Mouse (Mus musculus) MEL (cell line): ENCODE data around the gene Atp8b2. TPM values are rescaled to one million over a fixed set of nuclear protein-coding genes. Genes with fewer than 3 reads are reported as not detected.

Source experiments
- DNase-seq: peaks from one replicate; pipeline ENCODE4 v3.0.0; 2011; ENCODE audit warnings: low read depth, low spot score
- H3K27ac ChIP-seq: 2 replicates; pipeline ENCODE4 v1.5.1; 2012; ENCODE audit warnings: low read depth, mild to moderate bottlenecking, control low read depth, low read length, moderate library complexity; ENCODE audit not compliant: control insufficient read depth
- H3K27me3 ChIP-seq, 2 experiments: fragments of 150-350 bp in 1 of 2; sonication (generic) in 1 of 2; 2 replicates each; pipeline ENCODE4 v1.6.1; 2012; ENCODE audit warnings: low read length in 2 of 2, mild to moderate bottlenecking in 2 of 2, improper control_type of control experiment in 1 of 2, moderate library complexity in 1 of 2; ENCODE audit not compliant: insufficient read depth in 2 of 2, control insufficient read depth in 1 of 2
- H3K36me3 ChIP-seq, 2 experiments: 2 replicates each; pipeline ENCODE4 v1.6.1; 2012 to 2014; ENCODE audit warnings: low read length in 2 of 2, improper control_type of control experiment in 1 of 2, inconsistent platforms in 1 of 2, mild to moderate bottlenecking in 1 of 2; ENCODE audit not compliant: insufficient read depth in 2 of 2, control insufficient read depth in 1 of 2
- H3K4me1 ChIP-seq, 2 experiments: fragments of 150-350 bp in 1 of 2; sonication (generic) in 1 of 2; 2 replicates each; pipeline ENCODE4 v1.6.1; 2012; ENCODE audit warnings: low read length in 2 of 2, improper control_type of control experiment in 1 of 2, mild to moderate bottlenecking in 1 of 2; ENCODE audit not compliant: insufficient read depth in 2 of 2, control insufficient read depth in 1 of 2
- H3K4me3 ChIP-seq, 2 experiments: fragments of 150-350 bp in 1 of 2; sonication (generic) in 1 of 2; 2 replicates each; pipeline ENCODE4 v1.5.1; 2012; ENCODE audit warnings: low read depth in 2 of 2, low read length in 2 of 2, mild to moderate bottlenecking in 2 of 2, moderate library complexity in 2 of 2, control low read depth in 1 of 2, improper control_type of control experiment in 1 of 2; ENCODE audit not compliant: control insufficient read depth in 1 of 2, insufficient read depth in 1 of 2
- H3K79me2 ChIP-seq: 2 replicates; pipeline ENCODE4 v1.6.1; 2012; ENCODE audit warnings: mild to moderate bottlenecking, low read length, moderate library complexity; ENCODE audit not compliant: control insufficient read depth, poor library complexity, insufficient read depth
- H3K9ac ChIP-seq: 2 replicates; pipeline ENCODE4 v1.6.1; 2012; ENCODE audit warnings: low read depth, mild to moderate bottlenecking, control low read depth, low read length, moderate library complexity; ENCODE audit not compliant: control insufficient read depth, poor library complexity, severe bottlenecking
- H3K9me3 ChIP-seq: fragments of 150-350 bp; sonication (generic); replicated peaks from 2 replicates; pipeline ENCODE4 v1.6.1; 2012; ENCODE audit warnings: mild to moderate bottlenecking, low read length, improper control_type of control experiment, moderate library complexity; ENCODE audit not compliant: insufficient read depth
- CHD2 ChIP-seq: IDR thresholded peaks from 2 replicates; pipeline ENCODE4 v1.6.1; 2011; ENCODE audit warnings: low read length, improper control_type of control experiment
- E2F4 ChIP-seq: IDR thresholded peaks from 2 replicates; pipeline ENCODE4 v1.6.1; 2011; ENCODE audit warnings: low read depth, low read length, improper control_type of control experiment, borderline replicate concordance
- ELF1 ChIP-seq: IDR thresholded peaks from 2 replicates; pipeline ENCODE4 v1.6.1; 2014; ENCODE audit warnings: low read depth, mild to moderate bottlenecking, inconsistent platforms, low read length, improper control_type of control experiment, moderate library complexity
- EP300 ChIP-seq, 2 experiments: IDR thresholded peaks; 2 replicates each; pipeline ENCODE4 v1.6.1; 2011; ENCODE audit warnings: improper control_type of control experiment in 2 of 2, low read length in 2 of 2, low read depth in 1 of 2, mild to moderate bottlenecking in 1 of 2
- JUND ChIP-seq: IDR thresholded peaks from 2 replicates; pipeline ENCODE4 v1.6.1; 2011; ENCODE audit warnings: low read depth, mild to moderate bottlenecking, improper control_type of control experiment, low read length
- KAT2A ChIP-seq: conservative IDR thresholded peaks from 2 replicates; pipeline ENCODE4 v1.6.1; 2012; ENCODE audit warnings: low read depth, low read length, improper control_type of control experiment, inconsistent platforms
- MAZ ChIP-seq: IDR thresholded peaks from 2 replicates; pipeline ENCODE4 v1.6.1; 2012; ENCODE audit warnings: low read depth, mild to moderate bottlenecking, inconsistent platforms, low read length, improper control_type of control experiment
- MYB ChIP-seq: IDR thresholded peaks from 2 replicates; pipeline ENCODE4 v1.6.1; 2011; ENCODE audit warnings: mild to moderate bottlenecking, low read depth, low read length, improper control_type of control experiment
- MYC ChIP-seq: IDR thresholded peaks from 2 replicates; pipeline ENCODE4 v1.6.1; 2011; ENCODE audit warnings: low read depth, mild to moderate bottlenecking, low read length, improper control_type of control experiment, moderate library complexity
- NRF1 ChIP-seq: IDR thresholded peaks from 2 replicates; pipeline ENCODE4 v1.6.1; 2014; ENCODE audit warnings: low read depth, mild to moderate bottlenecking, inconsistent platforms, low read length, improper control_type of control experiment, moderate library complexity; ENCODE audit not compliant: poor library complexity, insufficient read depth, severe bottlenecking
- POLR2A ChIP-seq, 2 experiments: IDR thresholded peaks; 2 replicates each; pipeline ENCODE4 v1.6.1; 2011 to 2012; ENCODE audit warnings: low read length in 2 of 2, mild to moderate bottlenecking in 2 of 2, control low read depth in 1 of 2, improper control_type of control experiment in 1 of 2, low read depth in 1 of 2, moderate library complexity in 1 of 2; ENCODE audit not compliant: control insufficient read depth in 1 of 2, insufficient read depth in 1 of 2, poor library complexity in 1 of 2
- POLR2AphosphoS5 ChIP-seq: IDR thresholded peaks from 2 replicates; pipeline ENCODE4 v1.6.1; 2012; ENCODE audit warnings: low read depth, borderline replicate concordance, mild to moderate bottlenecking, inconsistent platforms, low read length, moderate library complexity, mixed read lengths
- SIN3A ChIP-seq: IDR thresholded peaks from 2 replicates; pipeline ENCODE4 v1.6.1; 2012; ENCODE audit warnings: low read length, improper control_type of control experiment, inconsistent platforms
- TAL1 ChIP-seq: IDR thresholded peaks from 2 replicates; pipeline ENCODE4 v1.6.1; 2012; ENCODE audit warnings: mild to moderate bottlenecking, inconsistent platforms, low read length, moderate library complexity, mixed read lengths
- TCF12 ChIP-seq: IDR thresholded peaks from 2 replicates; pipeline ENCODE4 v1.6.1; 2014; ENCODE audit warnings: low read depth, mild to moderate bottlenecking, inconsistent platforms, low read length, improper control_type of control experiment, moderate library complexity
- UBTF ChIP-seq: IDR thresholded peaks from 2 replicates; pipeline ENCODE4 v1.6.1; 2012; ENCODE audit warnings: low read depth, mild to moderate bottlenecking, inconsistent platforms, low read length, improper control_type of control experiment, moderate library complexity, borderline replicate concordance; ENCODE audit not compliant: insufficient read depth
- USF2 ChIP-seq, 2 experiments: IDR thresholded peaks; 2 replicates each; pipeline ENCODE4 v1.6.1; 2011 to 2012; ENCODE audit warnings: improper control_type of control experiment in 2 of 2, low read length in 2 of 2, borderline replicate concordance in 1 of 2, inconsistent platforms in 1 of 2, low read depth in 1 of 2, mild to moderate bottlenecking in 1 of 2; ENCODE audit not compliant: insufficient read depth in 1 of 2
- ZC3H11A ChIP-seq: IDR thresholded peaks from 2 replicates; pipeline ENCODE4 v1.6.1; 2012; ENCODE audit warnings: low read depth, mild to moderate bottlenecking, inconsistent platforms, low read length, improper control_type of control experiment
- polyA plus RNA-seq, 2 experiments: library from polyadenylated mRNA; stranded (reverse) in 1 of 2; unstranded in 1 of 2; fragments of >175 nt in 1 of 2; fragments of >200 nt in 1 of 2; gene quantifications; 2 replicates each; pipeline versions ENCODE4 v1.2.1 to v1.2.4; 2012; ENCODE audit warnings: low replicate concordance in 2 of 2, low read depth in 1 of 2; ENCODE audit not compliant: insufficient read length in 2 of 2, insufficient read depth in 1 of 2, missing spikeins in 1 of 2
- total RNA-seq: library from RNA; depleted of rRNA; stranded (reverse); fragments of 300-350 nt; gene quantifications from 2 replicates; pipeline ENCODE4 v1.2.3, GENCODE M21; 2012

The Atp8b2 gene
- total and polyA plus RNA-seq, 3 experiments, result 27.1 to 44.7 TPM; not detected in 1

- peaks cover 0 to 4% of the 10 kb centered on the region in 2 experiments; a peak in 2 of 4 replicates for H3K4me1 ChIP-seq
- peaks cover 0 to 1% of the 10 kb centered on the region in 2 experiments; a peak in 1 of 4 replicates for H3K36me3 ChIP-seq
- no peaks in the 10 kb centered on the region for H3K79me2 ChIP-seq
- no peak overlapping the region for H3K4me3 ChIP-seq
- H3K27ac ChIP-seq, result no peak overlapping the region
- peaks cover 1 to 7% of the 10 kb centered on the region in 2 experiments; a peak in 3 of 4 replicates for H3K27me3 ChIP-seq
- no peak overlapping the region for H3K9ac ChIP-seq
- no peaks in the 10 kb centered on the region for H3K9me3 ChIP-seq
- DNase-seq, result no peak
- TF ChIP-seq MYC (no peak), ELF1 (no peak), CHD2 (no peak), POLR2A (IDR thresholded peaks at IDR 0.05; ENCODE audit: control insufficient read depth in 1 of 2, insufficient read depth in 1 of 2, low read depth in 1 of 2, low read length in 2 of 2, poor library complexity in 1 of 2) (no peak), JUND (no peak), ZC3H11A (no peak), UBTF (no peak), EP300 (IDR thresholded peaks at IDR 0.05; ENCODE audit: low read depth in 1 of 2, low read length in 2 of 2) (no peak)
- TF ChIP-seq, all 39 proteins: peak for 0
Measured at GRCm38 (mm10) chr3:89917408-89917807, 45.9 kb downstream of the Atp8b2 start.

- no peak for DNase-seq
- peaks cover 0 to 4% of the 10 kb centered on the region in 2 experiments; a peak in 2 of 4 replicates for H3K36me3 ChIP-seq
- no peak overlapping the region for H3K4me3 ChIP-seq
- TF ChIP-seq E2F4 (no peak), TAL1 (no peak), MYB (no peak), USF2 (IDR thresholded peaks at IDR 0.05; ENCODE audit: borderline replicate concordance in 1 of 2, insufficient read depth in 1 of 2, low read depth in 1 of 2, low read length in 2 of 2) (no peak), ZC3H11A (no peak), MAZ (no peak), POLR2AphosphoS5 (no peak), NRF1 (no peak), SIN3A (no peak), KAT2A (no peak), TCF12 (no peak)
- H3K79me2 ChIP-seq, result no peaks in the 10 kb centered on the region
- H3K9me3 ChIP-seq, result no peaks in the 10 kb centered on the region
- H3K27me3 ChIP-seq, result peaks cover 1 to 7% of the 10 kb centered on the region in 2 experiments; a peak in 3 of 4 replicates
- no peak overlapping the region for H3K27ac ChIP-seq
- H3K4me1 ChIP-seq, result peaks cover 0 to 10% of the 10 kb centered on the region in 2 experiments; a peak in 3 of 4 replicates
- H3K9ac ChIP-seq, result no peak overlapping the region
Measured at GRCm38 (mm10) chr3:89916622-89917021, 46.7 kb downstream of the Atp8b2 start.
